12 mouse cellular contexts compared by ENCODE assay signal in genomic region chr5:133925184-133925900, GRCm38 (mm10).
DNase-seq lines count a peak whose midpoint lies in the region; ATAC-seq lines count a peak whose summit lies in the region.
"Had no signal": no experiment of that assay in that cellular context is flagged by ENCODE, and none has a peak within 500 bp of the region (broad histone marks: within the 10 kb centered on the region; RNA-seq: fewer than 3 reads in every experiment).

No protein-coding gene starts in this region.

- H3K9me3 ChIP-seq in forebrain, embryonic 14.5 days (replicated peaks; ENCODE audit: control insufficient read depth, low read length): no peaks in the 10 kb centered on the region
- no peaks in the 10 kb centered on the region for H3K9me3 ChIP-seq in intestine, embryonic 15.5 days
- H3K9me3 ChIP-seq: lung, embryonic 15.5 days had no signal

- no peaks in the 10 kb centered on the region for H3K4me1 ChIP-seq in forebrain, embryonic 14.5 days (ENCODE audit: control insufficient read depth, insufficient read depth, low read length)
- no peaks in the 10 kb centered on the region for H3K4me1 ChIP-seq in intestine, embryonic 15.5 days (replicated peaks)
- H3K4me1 ChIP-seq: embryonic facial prominence, embryonic 12.5 days; lung, embryonic 15.5 days had no signal

- H3K27ac ChIP-seq in forebrain, embryonic 14.5 days (ENCODE audit: low read depth, low read length): peak overlapping the region; percentile 35; the same call in 1 of the 2 replicates
- no peak overlapping the region for H3K27ac ChIP-seq in intestine, embryonic 15.5 days
- H3K27ac ChIP-seq: embryonic facial prominence, embryonic 12.5 days; lung, embryonic 15.5 days had no signal

- H3K36me3 ChIP-seq in forebrain, embryonic 14.5 days (ENCODE audit: control insufficient read depth, insufficient read depth, low read length): no peaks in the 10 kb centered on the region
- no peaks in the 10 kb centered on the region for H3K36me3 ChIP-seq in intestine, embryonic 15.5 days
- H3K36me3 ChIP-seq: embryonic facial prominence, embryonic 12.5 days; lung, embryonic 15.5 days had no signal

- no peak overlapping the region for H3K9ac ChIP-seq in forebrain, embryonic 14.5 days (ENCODE audit: low read length)
- no peak overlapping the region for H3K9ac ChIP-seq in intestine, embryonic 15.5 days
- H3K9ac ChIP-seq: embryonic facial prominence, embryonic 12.5 days; lung, embryonic 15.5 days had no signal

- no peaks in the 10 kb centered on the region for H3K27me3 ChIP-seq in forebrain, embryonic 14.5 days (replicated peaks; ENCODE audit: control insufficient read depth, insufficient read depth, low read length)
- H3K27me3 ChIP-seq in intestine, embryonic 15.5 days (replicated peaks): no peaks in the 10 kb centered on the region
- H3K27me3 ChIP-seq: embryonic facial prominence, embryonic 12.5 days; lung, embryonic 15.5 days had no signal

- no peak overlapping the region for H3K4me2 ChIP-seq in forebrain, embryonic 14.5 days (ENCODE audit: low read length)
- H3K4me2 ChIP-seq in intestine, embryonic 15.5 days (replicated peaks): no peak overlapping the region
- H3K4me2 ChIP-seq: embryonic facial prominence, embryonic 12.5 days; lung, embryonic 15.5 days had no signal

- 40% methylated on average over 5 of the region's 5 CpGs for WGBS in forebrain, embryonic 14.5 days
- 42% methylated on average over 5 of the region's 5 CpGs for WGBS in intestine, embryonic 15.5 days

- peak; percentile 67 to 87 for DNase-seq in right cerebral cortex, postnatal 10 days (ENCODE audit: low spot score in 2 of 2)
- DNase-seq in right cerebral cortex, postnatal 4 days: no peak
- DNase-seq in forebrain, embryonic 14.5 days (ENCODE audit: low spot score): peak; percentile 73
- DNase-seq in left cerebral cortex, adult 9 months (ENCODE audit: low spot score in 2 of 2): peak; percentile 37 to 39
- peak; percentile 19 for DNase-seq in right cerebral cortex, postnatal 25 days
- DNase-seq in spleen, adult 12 weeks (ENCODE audit: low spot score): no peak
- DNase-seq in adipocyte (ENCODE audit: low spot score): no peak
- DNase-seq: adrenal gland, postnatal 10 days; gastrocnemius, postnatal 36 days had no signal

- H3K4me3 ChIP-seq in forebrain, embryonic 14.5 days (ENCODE audit: low read depth, low read length): no peak overlapping the region
- H3K4me3 ChIP-seq in intestine, embryonic 15.5 days (replicated peaks): no peak overlapping the region
- H3K4me3 ChIP-seq: embryonic facial prominence, embryonic 12.5 days; lung, embryonic 15.5 days had no signal

- ATAC-seq in forebrain, embryonic 14.5 days: peak; percentile 55; the same call in 1 of the 2 replicates
- no peak for ATAC-seq in intestine, embryonic 15.5 days

Comparison
In these comparisons a context has a peak if more than half of its experiments do, and no peak if none do; other contexts are left out.
1. DNase-seq: peak in right cerebral cortex, postnatal 10 days (2 of 2), forebrain, embryonic 14.5 days (single experiment), left cerebral cortex, adult 9 months (2 of 2) and right cerebral cortex, postnatal 25 days (single experiment); none in right cerebral cortex, postnatal 4 days (single experiment), spleen, adult 12 weeks (single experiment) and adipocyte (single experiment).